Mouse (Mus musculus): ENCODE data around the gene Aanat. TPM values are rescaled to one million over a fixed set of nuclear protein-coding genes. Genes with fewer than 3 reads are reported as not detected.
"Not testable (repeated sequence)": the region's sequence is repeated elsewhere in the genome, so short reads cannot be mapped to it uniquely, and the experiment has no call there.

The Aanat gene
- total RNA-seq, 4 experiments from 2014 or later, result not detected

- DNase-seq, result no peak
These were observed 11.2 kb upstream of the Aanat start for GRCm38 (mm10) chr11:116574982-116575381.

GRCm38 (mm10) chr11:116575396-116575795, 10.8 kb upstream of the Aanat start:
- DNase-seq, result peak; percentile 66

GRCm38 (mm10) chr11:116579280-116579679, 7.0 kb upstream of the Aanat start:
- no peak for DNase-seq

GRCm38 (mm10) chr11:116580031-116580652, 6.1 kb upstream of the Aanat start:
- no peak for DNase-seq

- DNase-seq, result peak; percentile 45
These were observed 5.4 kb upstream of the Aanat start for GRCm38 (mm10) chr11:116580711-116581375.

GRCm38 (mm10) chr11:116581376-116581814, 4.8 kb upstream of the Aanat start, which contains the start of gene Ube2o:
Gene Ube2o, minus strand, starts transcription at chr11:116581447.
- DNase-seq, result peak; percentile 72

DNA sequence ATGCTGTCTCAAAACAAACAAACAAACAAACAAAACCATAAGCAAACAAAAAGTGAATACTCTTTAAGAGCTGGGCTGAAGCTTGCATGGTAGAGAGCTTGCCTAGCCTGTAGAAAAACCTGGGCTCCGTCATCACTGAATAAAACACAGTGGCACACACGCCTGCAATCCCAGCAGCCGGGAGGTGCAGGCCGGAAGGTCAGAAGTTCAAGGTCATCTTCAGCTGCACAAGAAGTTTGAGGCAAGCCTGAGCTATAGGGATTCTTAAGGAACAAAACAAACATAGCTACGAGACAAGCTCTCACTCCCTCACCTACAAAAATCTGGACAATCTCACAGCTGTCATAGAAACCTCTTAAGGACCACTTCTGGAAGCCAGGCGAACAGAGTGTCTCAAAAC, 550 bp upstream of the Aanat start:
- DNase-seq, result no peak

DNA sequence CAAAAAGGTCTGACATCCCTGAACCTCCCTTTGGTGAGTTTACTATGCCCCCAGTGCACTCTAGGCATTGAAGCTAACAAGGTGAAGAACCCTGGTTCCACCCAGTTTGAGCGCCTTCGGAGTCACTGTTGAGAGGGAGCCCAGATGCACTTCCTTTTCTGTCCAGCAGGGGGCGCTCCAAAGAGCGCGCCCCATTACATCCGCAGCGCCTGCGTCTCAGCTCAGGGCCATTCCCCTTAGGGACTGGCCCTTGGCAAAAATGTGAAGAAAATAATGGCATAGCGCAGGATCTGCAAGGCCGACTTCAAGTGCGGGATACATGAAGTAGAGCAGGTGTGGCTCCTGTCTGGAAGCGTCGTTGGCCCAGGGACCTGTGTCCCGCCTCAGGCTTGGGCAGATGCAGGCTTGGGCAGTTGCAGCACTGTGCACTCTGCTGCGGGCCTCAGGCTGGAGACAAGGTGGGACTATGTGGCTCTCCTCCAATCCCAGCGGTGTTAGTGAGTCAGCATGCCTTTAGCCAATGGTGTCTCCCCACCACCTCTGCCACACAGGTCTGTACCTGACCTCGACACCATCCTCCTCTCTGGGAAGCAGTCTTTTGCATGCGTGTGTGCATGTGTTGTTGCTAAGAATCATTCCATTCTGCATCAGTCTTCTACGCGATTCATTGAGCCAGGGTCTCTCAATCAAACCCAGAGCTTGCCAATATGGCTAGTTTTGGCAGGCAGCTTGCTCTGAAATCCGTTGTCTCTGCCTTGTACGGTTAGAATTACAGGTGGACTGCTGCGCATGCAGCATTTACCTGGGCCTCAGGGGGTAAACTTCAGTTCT, 784 bp downstream of the Aanat start:
- peak; percentile 53 for DNase-seq

DNA sequence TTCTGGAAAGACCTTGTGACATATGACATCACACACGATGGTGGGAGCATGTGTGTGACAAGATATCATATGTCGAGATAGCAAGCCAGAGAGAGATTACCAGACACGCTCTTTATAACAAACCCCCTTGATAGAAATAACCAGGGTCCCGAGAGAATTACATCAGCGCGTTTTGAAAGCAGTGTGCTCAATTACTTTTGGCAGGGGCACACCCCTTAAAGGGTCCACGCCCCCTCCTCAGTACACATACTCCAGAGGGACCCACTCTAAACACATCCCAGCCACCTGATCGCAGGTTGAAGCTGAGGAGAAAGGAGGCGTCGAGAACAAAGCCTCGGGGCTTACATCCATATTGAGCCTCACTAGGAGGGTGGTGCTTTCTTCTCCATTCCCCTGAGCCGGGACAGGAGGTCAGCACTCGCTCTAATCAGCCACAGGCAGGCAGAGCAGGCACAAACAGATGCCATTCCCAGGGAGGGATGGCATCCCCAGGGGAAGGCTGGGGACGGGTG, 2.8 kb downstream of the Aanat start:
- no peak for DNase-seq

GRCm38 (mm10) chr11:116589574-116589973, 3.3 kb downstream of the Aanat start:
- DNase-seq, result no peak

DNA sequence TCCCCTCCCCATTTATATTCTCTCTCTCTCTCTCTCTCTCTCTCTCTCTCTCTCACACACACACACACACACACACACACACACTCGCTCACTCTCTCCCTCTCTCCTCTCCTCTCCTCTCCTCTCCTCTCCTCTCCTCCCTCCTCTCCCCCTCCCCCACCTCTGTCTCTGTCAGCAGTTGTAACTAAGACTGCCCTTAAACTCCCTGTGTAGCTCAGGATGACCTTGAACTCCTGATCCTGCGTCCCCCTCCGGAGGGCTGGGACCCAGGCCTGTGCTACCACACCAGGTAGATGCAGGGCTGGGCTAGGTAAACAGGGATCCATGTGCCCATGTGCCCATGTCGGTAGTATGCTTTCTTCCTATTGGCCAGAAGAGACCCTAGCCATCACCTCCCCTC, 5.4 kb downstream of the Aanat start:
- DNase-seq, result no peak

DNA sequence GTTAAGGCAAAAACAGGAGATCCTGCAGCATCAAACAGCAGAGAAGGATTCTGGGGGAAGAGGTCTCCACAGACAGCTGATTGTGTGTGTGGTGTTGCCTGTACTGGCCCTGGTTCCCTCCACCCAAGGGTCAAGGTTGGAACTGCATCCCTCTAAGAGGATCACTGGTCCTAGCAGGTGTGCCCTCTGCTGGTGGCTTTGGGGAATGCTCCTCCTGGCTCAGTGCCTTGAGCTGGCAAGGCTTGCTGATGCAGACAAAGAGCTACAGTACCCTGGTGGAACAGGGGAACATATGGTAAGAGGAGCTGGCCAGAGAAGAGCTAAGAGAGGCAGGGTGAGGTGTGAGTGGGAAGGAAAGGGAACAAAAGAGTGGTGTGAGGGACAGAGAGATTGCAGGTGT, 6.2 kb downstream of the Aanat start:
- DNase-seq, result peak; percentile 81

DNA sequence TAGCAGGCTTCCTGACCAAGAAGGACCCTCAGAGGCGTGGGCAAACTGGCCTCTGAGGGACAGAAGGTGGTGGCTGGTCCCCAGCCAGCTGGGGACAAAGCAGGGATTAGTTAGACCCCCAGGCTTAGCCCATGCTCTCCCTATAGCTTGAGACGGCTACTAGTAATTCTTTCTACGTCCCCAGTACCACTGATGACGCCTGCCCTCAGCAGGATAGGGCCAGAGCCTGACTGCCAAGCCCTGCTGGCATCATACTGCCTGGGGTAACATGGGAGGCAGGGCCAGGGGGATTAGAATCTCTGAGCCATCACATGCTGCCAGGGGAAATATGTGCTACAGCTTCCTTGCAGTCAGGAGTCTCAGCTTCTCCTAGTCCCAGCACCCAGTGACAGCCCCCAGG, 7.1 kb downstream of the Aanat start:
- DNase-seq, result no peak

DNA sequence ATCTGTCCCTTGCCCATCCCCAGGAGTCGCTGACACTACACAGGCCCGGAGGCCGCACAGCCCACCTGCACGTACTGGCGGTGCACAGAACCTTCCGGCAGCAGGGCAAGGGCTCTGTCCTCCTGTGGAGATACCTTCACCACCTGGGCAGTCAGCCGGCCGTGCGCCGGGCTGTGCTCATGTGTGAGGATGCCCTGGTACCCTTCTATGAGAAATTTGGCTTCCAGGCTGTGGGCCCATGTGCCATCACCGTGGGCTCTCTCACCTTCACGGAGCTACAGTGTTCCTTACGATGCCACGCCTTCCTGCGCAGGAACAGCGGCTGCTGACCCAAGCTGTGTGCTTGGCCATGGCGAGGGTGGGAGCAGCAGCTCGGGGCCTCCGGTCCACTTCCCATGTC, 10.5 kb downstream of the Aanat start:
- DNase-seq, result no peak

DNA sequence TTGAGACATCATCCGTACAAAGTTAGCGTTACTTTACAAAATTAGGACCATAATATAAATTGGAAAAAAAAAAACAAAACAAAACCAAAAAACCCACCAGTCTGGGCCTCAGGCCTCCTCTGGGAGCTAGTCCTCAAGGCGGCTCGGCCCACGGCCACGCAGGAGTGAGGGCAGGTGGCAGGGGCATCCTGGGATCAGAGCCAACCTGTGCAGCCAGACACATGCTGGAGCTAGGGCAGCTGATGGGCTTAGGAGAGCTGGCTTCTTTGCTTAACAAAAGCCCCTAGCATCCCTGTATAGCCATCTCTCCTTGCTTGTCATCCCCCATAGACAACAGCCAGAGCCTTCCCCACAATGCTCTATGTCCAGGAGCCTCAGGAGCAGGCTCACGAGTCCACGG, 12.0 kb downstream of the Aanat start:
- no peak for DNase-seq

DNA sequence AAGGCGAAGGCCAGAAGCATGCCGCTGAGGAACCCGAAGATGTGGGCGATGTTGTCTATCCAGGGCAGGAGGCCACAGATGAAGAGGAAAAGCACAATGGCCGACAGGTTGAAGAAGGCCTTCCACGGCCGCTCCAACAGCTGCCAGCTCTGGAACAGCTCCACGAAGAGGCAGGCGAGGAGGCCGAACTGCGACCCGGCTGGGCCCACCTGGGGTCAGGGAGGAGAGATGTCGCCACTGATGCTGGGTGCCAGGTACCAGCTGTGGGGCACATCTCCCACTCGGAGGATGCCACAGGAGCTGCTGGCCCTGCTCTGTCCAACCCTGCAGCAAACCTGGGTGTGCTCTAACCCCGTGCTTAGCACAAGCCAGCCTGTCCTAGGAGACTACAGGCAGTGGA, 13.0 kb downstream of the Aanat start:
- DNase-seq, result no peak

- DNase-seq, result no peak
These were observed 14.9 kb downstream of the Aanat start for GRCm38 (mm10) chr11:116601166-116601565.

GRCm38 (mm10) chr11:116602043-116602442, 15.8 kb downstream of the Aanat start:
- no peak for DNase-seq

DNA sequence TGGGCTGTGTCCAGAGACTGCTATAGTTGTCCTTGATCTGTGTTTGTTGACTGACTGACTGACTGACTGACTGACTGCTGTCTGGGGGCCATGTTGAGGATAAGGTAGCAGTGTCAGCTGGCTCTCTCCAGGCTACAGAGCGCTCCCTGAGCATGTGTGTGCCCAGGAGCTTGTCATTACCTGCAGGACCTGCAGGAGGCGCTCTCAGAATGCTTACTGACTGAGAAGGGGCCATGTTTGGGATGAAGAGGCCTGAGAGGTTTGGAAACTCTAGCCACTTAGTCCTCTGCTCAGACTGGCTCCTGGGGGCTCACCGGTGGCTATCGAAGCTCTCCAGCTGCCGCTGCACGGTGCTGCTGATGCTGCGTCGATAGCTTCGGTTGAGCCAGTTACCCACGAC, 17.1 kb downstream of the Aanat start:
- no peak for DNase-seq

DNA sequence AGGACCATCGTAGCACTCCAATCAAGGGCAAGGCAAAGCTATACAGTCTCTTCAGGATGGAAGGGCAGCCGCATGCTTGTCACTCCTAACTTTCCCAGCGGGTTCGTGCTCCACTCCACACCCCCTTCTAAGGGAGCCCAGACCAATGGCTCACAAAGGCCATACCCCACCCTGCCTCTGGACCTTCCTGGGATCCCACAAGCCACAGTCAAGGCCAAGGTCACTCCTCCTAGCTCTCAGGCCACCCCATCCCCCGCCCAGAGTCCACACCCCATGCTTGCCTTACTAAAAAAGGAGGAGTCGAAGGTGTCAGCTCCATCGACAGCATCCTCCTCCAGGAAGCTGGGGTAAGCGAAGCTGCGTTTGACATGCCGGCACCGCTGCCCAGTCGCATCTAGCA, 17.9 kb downstream of the Aanat start:
- no peak for DNase-seq

DNA sequence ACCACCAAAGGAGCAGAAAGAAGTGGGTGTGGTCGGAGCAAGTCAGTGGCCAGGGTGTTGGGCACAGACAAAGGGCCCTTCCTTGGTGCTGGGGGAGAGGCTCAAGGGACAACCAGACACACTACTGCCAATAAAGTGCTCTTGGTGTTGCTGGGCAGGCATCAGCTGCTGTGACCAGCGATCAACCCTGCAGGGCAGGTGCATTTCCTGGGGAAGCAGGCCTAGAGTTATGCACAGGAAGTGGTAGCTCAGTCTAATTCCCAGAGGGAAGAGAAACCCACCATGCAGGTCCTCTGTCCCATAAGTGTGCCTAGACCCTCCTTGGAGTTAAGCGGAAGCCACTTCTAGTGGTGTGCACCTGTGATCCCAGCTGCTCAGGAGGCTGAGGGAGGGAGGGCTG, 21.5 kb downstream of the Aanat start:
- no peak for DNase-seq

DNA sequence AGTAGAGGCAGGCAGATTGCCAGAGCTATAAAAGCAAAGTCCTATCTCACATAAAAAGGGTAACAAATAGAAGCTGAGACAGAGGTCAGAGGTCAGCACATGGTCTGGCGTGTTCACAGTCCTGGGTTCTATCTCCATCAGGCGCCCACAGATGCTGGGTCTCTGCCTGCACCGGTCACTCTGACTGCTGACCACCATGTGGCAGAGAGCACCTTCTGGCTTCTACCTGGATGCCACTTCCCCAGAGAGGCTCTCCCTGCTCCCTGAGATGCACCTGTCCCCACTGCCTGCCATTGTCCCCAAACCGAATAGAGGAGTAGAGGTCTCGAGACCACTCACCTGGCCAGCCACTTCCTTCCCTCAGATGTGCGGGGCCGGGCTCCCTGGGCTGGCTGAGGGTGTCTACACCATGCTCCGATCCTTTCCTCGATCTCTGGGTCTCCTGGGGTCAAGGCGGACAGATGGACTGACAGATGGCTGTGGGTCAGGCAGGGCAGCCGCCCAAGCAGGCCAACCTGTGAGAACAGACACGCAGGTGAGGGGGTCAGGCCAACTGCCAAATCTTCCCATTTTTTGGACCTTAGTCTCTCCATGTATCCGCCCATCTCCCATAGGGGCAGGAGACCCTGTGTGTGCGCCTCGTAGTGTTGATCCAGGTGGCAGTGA, 23.9 kb downstream of the Aanat start:
- DNase-seq, result no peak

DNA sequence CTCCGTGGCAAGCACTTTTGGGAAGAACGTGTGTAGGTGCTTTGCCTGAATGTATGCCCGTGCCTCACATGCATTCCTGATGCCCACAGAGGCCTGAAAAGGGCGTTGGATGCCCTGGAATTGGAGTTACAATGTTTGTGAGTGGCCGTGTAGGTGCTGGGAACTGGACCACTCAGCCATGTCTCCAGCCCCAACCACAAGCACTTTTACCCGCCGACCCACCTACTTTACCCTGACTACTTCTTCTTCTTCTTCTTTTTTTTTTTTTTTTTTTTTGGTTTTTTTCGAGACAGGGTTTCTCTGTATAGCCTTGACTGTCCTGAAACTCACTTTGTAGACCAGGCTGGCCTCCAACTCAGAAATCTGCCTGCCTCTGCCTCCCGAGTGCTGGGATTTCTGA, 24.9 kb downstream of the Aanat start:
- DNase-seq, result not testable (repeated sequence)
